In genomic region chr5:65762686-65763085, GRCm38 (mm10) we compare ENCODE assay signal across 8 mouse cellular contexts. TPM values are rescaled to one million over a fixed set of nuclear protein-coding genes. Genes with fewer than 3 reads are reported as not detected.
A peak's percentile ranks its signal among the peaks of the same experiment; 100 is the strongest.
DNase-seq lines count a peak whose midpoint lies in the region; ATAC-seq and TF ChIP-seq lines count a peak whose summit lies in the region.

No protein-coding gene starts in this region.

- DNase-seq in heart, embryonic 10.5 days (ENCODE audit: low spot score), result no peak
- DNase-seq in heart, adult 8-10 months (ENCODE audit: low spot score), result no peak
- no peak for DNase-seq in forebrain, embryonic 10.5 days (ENCODE audit: extremely low spot score, low spot score)
- DNase-seq in right cerebral cortex, postnatal 25 days, result no peak
- DNase-seq in embryo, embryonic 10.5 days (ENCODE audit: low spot score), result no peak

- peaks cover 8% of the 10 kb centered on the region for H3K79me2 ChIP-seq in C2C12 (ENCODE audit: control insufficient read depth, insufficient read depth)

- peaks cover 2% of the 10 kb centered on the region for H3K79me3 ChIP-seq in C2C12 (ENCODE audit: low read depth)

- no peaks in the 10 kb centered on the region for H3K27me3 ChIP-seq in heart, embryonic 10.5 days (ENCODE audit: insufficient read depth, poor library complexity, severe bottlenecking)
- H3K27me3 ChIP-seq in C2C12 (ENCODE audit: control insufficient read depth, insufficient read depth, insufficient read length), result no peaks in the 10 kb centered on the region
- no peaks in the 10 kb centered on the region for H3K27me3 ChIP-seq in forebrain, embryonic 10.5 days (ENCODE audit: poor library complexity, severe bottlenecking)
- no peaks in the 10 kb centered on the region for H3K27me3 ChIP-seq in liver, embryonic 12.5 days (replicated peaks)

- peak overlapping the region; percentile 100 for H3K27ac ChIP-seq in heart, embryonic 10.5 days
- H3K27ac ChIP-seq in forebrain, embryonic 10.5 days, result peak overlapping the region; percentile 100
- peak overlapping the region; percentile 98 for H3K27ac ChIP-seq in liver, embryonic 12.5 days

- H3K4me2 ChIP-seq in liver, embryonic 12.5 days, result peak overlapping the region; percentile 96

- H3K4me1 ChIP-seq in heart, embryonic 10.5 days, result peaks cover 9% of the 10 kb centered on the region
- H3K4me1 ChIP-seq in forebrain, embryonic 10.5 days, result peaks cover 28% of the 10 kb centered on the region
- peaks cover 31% of the 10 kb centered on the region for H3K4me1 ChIP-seq in liver, embryonic 12.5 days

- WGBS in heart, embryonic 10.5 days, result 3% methylated on average over 3 of the region's 3 CpGs
- whole genome bisulfite sequencing in forebrain, embryonic 10.5 days, result 5% methylated on average over 3 of the region's 3 CpGs
- 8% methylated on average over 3 of the region's 3 CpGs for WGBS in liver, embryonic 12.5 days (ENCODE audit: insufficient replicate concordance)

- TF ChIP-seq CTCF in C2C12 (IDR thresholded peaks at IDR 0.05; ENCODE audit: control insufficient read depth, insufficient read depth, insufficient read length), result no peak

- H3K36me3 ChIP-seq in heart, embryonic 10.5 days, result no peaks in the 10 kb centered on the region
- no peaks in the 10 kb centered on the region for H3K36me3 ChIP-seq in C2C12 (ENCODE audit: control insufficient read depth, insufficient read depth)
- peaks cover 12% of the 10 kb centered on the region for H3K36me3 ChIP-seq in forebrain, embryonic 10.5 days (replicated peaks)
- peaks cover 7% of the 10 kb centered on the region for H3K36me3 ChIP-seq in liver, embryonic 12.5 days

- H3K9ac ChIP-seq in liver, embryonic 12.5 days, result peak overlapping the region; percentile 95

- no peaks in the 10 kb centered on the region for H3K9me3 ChIP-seq in heart, embryonic 10.5 days
- H3K9me3 ChIP-seq in forebrain, embryonic 10.5 days, result no peaks in the 10 kb centered on the region
- no peaks in the 10 kb centered on the region for H3K9me3 ChIP-seq in liver, embryonic 12.5 days (replicated peaks)

- H3K4me3 ChIP-seq in heart, embryonic 10.5 days, result peak overlapping the region; percentile 97
- H3K4me3 ChIP-seq in C2C12 (ENCODE audit: insufficient read depth, poor library complexity, severe bottlenecking), result peak overlapping the region; percentile 59
- peak overlapping the region; percentile 96 for H3K4me3 ChIP-seq in forebrain, embryonic 10.5 days
- peak overlapping the region; percentile 81 for H3K4me3 ChIP-seq in liver, embryonic 12.5 days

- peak overlapping the region; percentile 72 for H3ac ChIP-seq in C2C12 (ENCODE audit: control insufficient read depth, insufficient read length, low read depth)

- ATAC-seq in liver, embryonic 12.5 days, result no peak
- no peak for ATAC-seq in inflammation-experienced regulatory T-cells, adult 6 months

TF ChIP-seq in C2C12, 6 proteins besides CTCF, POLR2A, EP300 and RAD21:
- TF ChIP-seq USF1 (IDR thresholded peaks at IDR 0.05; ENCODE audit: low read depth) (no peak), MYOD1 (IDR thresholded peaks at IDR 0.05; ENCODE audit: control insufficient read depth, insufficient read length, low read depth) (no peak), FOSL1 (IDR thresholded peaks at IDR 0.05; ENCODE audit: insufficient read depth, low read length, poor library complexity, severe bottlenecking) (no peak), MAX (IDR thresholded peaks at IDR 0.05) (no peak), CEBPB (IDR thresholded peaks at IDR 0.05; ENCODE audit: low read depth) (no peak), MYOG (IDR thresholded peaks at IDR 0.05; ENCODE audit: control insufficient read depth, extremely low read depth, insufficient read length) (no peak)

RNA-seq across cellular contexts. Expression of gene N4bp2, which starts 0.6 kb away (rescaled TPM):
- 31.6 and 33.1 TPM in 2 replicates for polyA plus RNA-seq in heart, embryonic 10.5 days (2016; fragmentation: Nextera tagmentation; extraction: Ambion mirVana)
- total RNA-seq in heart, adult 8-10 months (2022), result 10 to 100 TPM in 3 of 4 experiments, 1 to 10 TPM in 1; 10.0 to 14.4 (median 10.6) TPM
- polyA plus RNA-seq in C2C12 (2012; fragmentation: generic; extraction: Trizol), result 2.0 TPM
- polyA plus RNA-seq in forebrain, embryonic 10.5 days (2016; fragmentation: Nextera tagmentation; extraction: Ambion mirVana), result 34.7 and 36.4 TPM in 2 replicates
- 17.9 and 18.5 TPM in 2 replicates for polyA plus RNA-seq in liver, embryonic 12.5 days (2016; fragmentation: Nextera tagmentation; extraction: Ambion mirVana)
- polyA plus RNA-seq in inflammation-experienced regulatory T-cells, adult 6 months (2017; shearing (Covaris generic)), result 1 to 10 TPM; 4.6 to 8.5 (median 8.1) TPM
